Mouse (Mus musculus) stomach, embryonic 15.5 days (tissue): ENCODE data around the gene Dytn. TPM values are rescaled to one million over a fixed set of nuclear protein-coding genes. Genes with fewer than 3 reads are reported as not detected.
"Not testable (repeated sequence)": the region's sequence is repeated elsewhere in the genome, so short reads cannot be mapped to it uniquely, and the experiment has no call there.

Source experiments
- ATAC-seq: fragments of 200-750 bp; cut with Nextera tagmentation; 2 replicates; pipeline ENCODE4 v1.8.0; 2017; ENCODE audit warnings: low read depth, moderate number of reproducible peaks, moderate TSS enrichment; ENCODE audit not compliant: insufficient read depth, low FRiP score
- H3K27ac ChIP-seq: fragments of 300-500 bp; sonication (generic); 2 replicates; pipeline ENCODE4 v1.5.1; 2015; ENCODE audit warnings: mild to moderate bottlenecking, inconsistent platforms
- H3K27me3 ChIP-seq: fragments of 300-500 bp; sonication (generic); replicated peaks from 2 replicates; pipeline ENCODE4 v1.6.1; 2015; ENCODE audit warnings: inconsistent platforms
- H3K36me3 ChIP-seq: fragments of 300-500 bp; sonication (generic); 2 replicates; pipeline ENCODE4 v1.6.1; 2015; ENCODE audit warnings: inconsistent platforms
- H3K4me1 ChIP-seq: fragments of 300-500 bp; sonication (generic); 2 replicates; pipeline ENCODE4 v1.6.1; 2015; ENCODE audit warnings: inconsistent platforms
- H3K4me2 ChIP-seq: fragments of 300-500 bp; sonication (generic); 2 replicates; pipeline ENCODE4 v1.6.1; 2015; ENCODE audit warnings: mild to moderate bottlenecking, inconsistent platforms
- H3K4me3 ChIP-seq: fragments of 300-500 bp; sonication (generic); replicated peaks from 2 replicates; pipeline ENCODE4 v1.5.1; 2015; ENCODE audit warnings: inconsistent platforms
- H3K9ac ChIP-seq: fragments of 300-500 bp; sonication (generic); 2 replicates; pipeline ENCODE4 v1.6.1; 2015; ENCODE audit warnings: inconsistent platforms
- H3K9me3 ChIP-seq: fragments of 300-500 bp; sonication (generic); 2 replicates; pipeline ENCODE4 v1.6.1; 2016; ENCODE audit warnings: inconsistent platforms
- WGBS: fragments of 180-500 bp; shearing (Covaris S2); methylation state at CpG from one replicate; pipeline ENCODE4 v1.1.7; 2015; 5-methylcytosine and 5-hydroxymethylcytosine counted together
- polyA plus RNA-seq: library from polyadenylated mRNA; unstranded; fragments of >200 nt; fragmentation: Nextera tagmentation; extraction: Ambion mirVana; gene quantifications from 2 replicates; pipeline ENCODE4 v1.2.1, GENCODE M21; 2015

Gene Dytn
- polyA plus RNA-seq, 1 experiment from 2014 or later = not detected

DNA sequence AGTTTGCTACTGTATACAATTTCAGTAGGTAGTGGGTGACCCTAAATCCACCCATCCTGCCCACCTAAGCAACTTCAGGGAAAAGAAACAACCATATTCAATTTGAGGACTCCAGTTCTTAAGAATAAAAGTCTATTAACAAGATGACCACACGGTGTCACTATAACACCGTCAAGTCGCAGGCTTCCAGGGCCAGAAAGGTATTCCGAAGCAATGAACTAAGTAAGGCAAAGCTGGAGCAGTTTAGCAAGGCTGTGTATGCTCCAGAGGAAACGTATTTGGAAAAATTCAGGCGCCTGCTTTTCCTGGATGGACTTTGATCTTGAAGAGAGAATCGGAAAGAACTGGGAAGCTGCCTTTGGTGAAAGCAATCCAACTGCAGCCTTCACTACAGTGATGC lies 27.1 kb downstream of the Dytn start:
- Histone ChIP-seq H3K4me2 (no peak overlapping the region), H3K27ac (no peak overlapping the region), H3K4me1 (no peaks in the 10 kb centered on the region), H3K9me3 (no peaks in the 10 kb centered on the region), H3K36me3 (no peaks in the 10 kb centered on the region), H3K9ac (no peak overlapping the region), H3K4me3 (no peak overlapping the region), H3K27me3 (no peaks in the 10 kb centered on the region)
- 2% methylated on average over 7 of the region's 7 CpGs for WGBS
- no peak for ATAC-seq

DNA sequence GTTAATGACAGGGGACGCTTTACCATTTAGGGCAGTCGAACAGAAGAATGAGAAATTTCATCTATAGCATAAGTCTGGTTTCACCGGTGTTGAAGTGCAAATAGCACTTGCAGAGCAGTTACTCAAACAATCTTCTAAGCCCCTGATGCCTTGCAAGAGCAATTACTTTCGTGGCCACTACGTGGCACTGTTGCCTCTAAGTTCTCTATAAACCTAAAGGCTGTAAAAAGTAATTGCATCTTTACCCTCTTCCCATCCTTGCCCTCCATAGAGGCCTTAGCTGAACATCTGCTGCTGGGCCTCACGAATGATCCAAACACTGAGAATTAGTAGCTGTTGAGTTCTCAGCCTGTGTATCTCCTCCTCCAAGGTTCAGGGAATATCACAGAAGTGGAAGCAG lies 28.7 kb downstream of the Dytn start:
- H3K9ac ChIP-seq = no peak overlapping the region
- no peak for ATAC-seq
- H3K4me3 ChIP-seq = no peak overlapping the region
- no peaks in the 10 kb centered on the region for H3K27me3 ChIP-seq
- H3K4me1 ChIP-seq = no peaks in the 10 kb centered on the region
- 11% methylated on average over 6 of the region's 6 CpGs for WGBS
- H3K36me3 ChIP-seq = no peaks in the 10 kb centered on the region
- no peak overlapping the region for H3K4me2 ChIP-seq
- no peaks in the 10 kb centered on the region for H3K9me3 ChIP-seq
- no peak overlapping the region for H3K27ac ChIP-seq

DNA sequence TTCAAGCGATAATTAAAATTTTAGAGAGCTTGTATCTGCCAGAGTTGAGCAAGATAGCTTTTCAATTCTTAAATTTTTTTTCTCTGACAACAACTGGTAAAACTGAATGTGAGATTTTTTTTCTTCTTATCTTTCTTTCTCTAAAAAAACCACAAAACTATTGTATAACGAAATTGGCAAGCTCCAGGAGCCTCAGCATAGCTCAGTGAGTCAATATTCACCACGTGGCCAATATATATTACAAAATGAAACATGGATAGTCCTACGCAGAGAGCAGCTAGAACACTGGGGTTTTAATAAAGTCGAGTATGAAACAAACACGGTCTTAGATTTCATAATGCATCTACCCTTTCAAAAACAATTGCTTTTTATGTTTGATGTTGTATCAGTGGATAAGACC lies 46.8 kb downstream of the Dytn start:
- no peak for ATAC-seq
- no peaks in the 10 kb centered on the region for H3K4me1 ChIP-seq
- H3K4me2 ChIP-seq = no peak overlapping the region
- no peaks in the 10 kb centered on the region for H3K36me3 ChIP-seq
- no peaks in the 10 kb centered on the region for H3K9me3 ChIP-seq
- H3K4me3 ChIP-seq = no peak overlapping the region
- no peaks in the 10 kb centered on the region for H3K27me3 ChIP-seq
- H3K9ac ChIP-seq = no peak overlapping the region
- WGBS = 71% methylated on average over 6 of the region's 6 CpGs
- H3K27ac ChIP-seq = no peak overlapping the region

DNA sequence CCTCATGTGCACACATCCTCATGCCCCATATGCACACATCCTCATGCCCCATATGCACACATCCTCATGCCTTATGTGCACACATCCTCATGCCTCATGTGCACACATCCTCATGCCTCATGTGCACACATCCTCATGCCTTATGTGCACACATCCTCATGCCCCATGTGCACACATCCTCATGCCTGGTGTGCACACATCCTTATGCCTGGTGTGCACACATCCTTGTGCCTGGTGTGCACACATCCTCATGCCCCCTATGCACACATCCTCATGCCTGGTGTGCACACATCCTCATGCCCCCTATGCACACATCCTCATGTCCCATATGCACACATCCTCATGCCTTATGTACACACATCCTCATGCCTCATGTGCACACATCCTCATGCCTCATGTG lies 56.3 kb downstream of the Dytn start:
- H3K36me3 ChIP-seq, H3K4me1 ChIP-seq, H3K9ac ChIP-seq, H3K27me3 ChIP-seq, H3K9me3 ChIP-seq, H3K27ac ChIP-seq, H3K4me3 ChIP-seq, H3K4me2 ChIP-seq, ATAC-seq: not testable (repeated sequence)

DNA sequence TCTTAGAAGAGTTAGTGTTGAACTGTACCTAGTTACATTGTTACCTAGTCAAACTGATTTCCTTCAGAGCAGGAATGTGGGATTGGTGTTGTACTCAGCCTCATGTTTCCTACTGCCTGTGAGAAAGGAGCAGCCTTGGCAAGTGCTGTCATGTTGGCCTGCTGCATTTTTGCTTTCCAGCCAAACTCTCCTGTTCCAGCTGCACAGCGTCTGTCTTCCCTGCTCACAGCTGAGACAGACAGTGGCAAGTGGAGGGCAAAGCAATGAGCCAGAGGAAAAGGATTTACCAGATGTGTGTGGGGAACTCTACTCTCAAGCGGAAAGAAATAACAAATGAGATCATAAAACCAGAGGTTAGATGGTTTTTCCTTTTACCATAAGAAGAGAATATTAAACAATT lies 58.5 kb downstream of the Dytn start:
- no peak for ATAC-seq

GRCm38 (mm10) chr1:63615668-63616067 lies 71.1 kb downstream of the Dytn start, which contains the start of gene Gm39653:
Gene Gm39653 (plus strand): TSS chr1:63615968.
- no peak within 1 kb of the TSS for H3K4me3 ChIP-seq
- 72% methylated on average over 3 of the region's 3 CpGs for WGBS
- H3K27me3 ChIP-seq = no peaks in the 10 kb centered on the region
- no peaks in the 10 kb centered on the region for H3K4me1 ChIP-seq
- no peak within 1 kb of the TSS for H3K27ac ChIP-seq
- H3K4me2 ChIP-seq = no peak within 1 kb of the TSS
- H3K9me3 ChIP-seq = no peaks in the 10 kb centered on the region
- ATAC-seq = no peak
- H3K9ac ChIP-seq = no peak within 1 kb of the TSS
- H3K36me3 ChIP-seq = no peaks in the 10 kb centered on the region

More for the DNA sequence above, 58.5 kb downstream of the Dytn start:
- no peaks in the 10 kb centered on the region for H3K4me1 ChIP-seq
- H3K4me3 ChIP-seq = no peak overlapping the region
- H3K9ac ChIP-seq = no peak overlapping the region
- no peaks in the 10 kb centered on the region for H3K27me3 ChIP-seq
- H3K4me2 ChIP-seq = no peak overlapping the region
- no peaks in the 10 kb centered on the region for H3K36me3 ChIP-seq
- 16% methylated on average over 2 of the region's 2 CpGs for WGBS
- H3K27ac ChIP-seq = no peak overlapping the region
- H3K9me3 ChIP-seq = no peaks in the 10 kb centered on the region

DNA sequence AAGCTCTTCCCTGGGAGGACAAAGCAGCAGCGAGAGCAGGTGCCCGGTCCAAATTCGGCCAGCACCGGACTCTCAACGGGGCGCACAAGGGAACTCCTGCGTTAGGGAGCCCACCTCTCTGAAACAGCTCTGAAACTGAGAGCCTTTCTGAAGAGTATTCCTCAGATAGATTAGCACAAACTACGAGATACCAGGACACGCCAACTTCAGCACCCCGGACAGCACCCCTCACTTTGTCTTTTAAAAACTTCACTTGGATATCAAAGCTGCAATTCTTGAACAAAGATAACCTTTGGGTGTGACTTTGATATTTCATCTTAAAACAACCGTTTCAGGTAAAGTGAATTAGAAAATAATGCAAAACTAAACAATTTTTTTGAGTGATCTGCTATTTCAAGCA lies 72.1 kb downstream of the Dytn start:
- Histone ChIP-seq H3K9me3 (no peaks in the 10 kb centered on the region), H3K36me3 (no peaks in the 10 kb centered on the region), H3K27me3 (no peaks in the 10 kb centered on the region), H3K4me3 (no peak overlapping the region), H3K4me1 (no peaks in the 10 kb centered on the region), H3K4me2 (no peak overlapping the region), H3K27ac (no peak overlapping the region), H3K9ac (no peak overlapping the region)
- no peak for ATAC-seq
- WGBS = 1% methylated on average over 11 of the region's 11 CpGs

GRCm38 (mm10) chr1:63609613-63610012 lies 77.1 kb downstream of the Dytn start:
- H3K9me3 ChIP-seq = no peaks in the 10 kb centered on the region
- H3K36me3 ChIP-seq = no peaks in the 10 kb centered on the region
- no peak overlapping the region for H3K4me3 ChIP-seq
- no peak for ATAC-seq
- H3K27me3 ChIP-seq = no peaks in the 10 kb centered on the region
- no peak overlapping the region for H3K4me2 ChIP-seq
- H3K27ac ChIP-seq = no peak overlapping the region
- 90% methylated on average over 4 of the region's 4 CpGs for WGBS
- no peak overlapping the region for H3K9ac ChIP-seq
- no peaks in the 10 kb centered on the region for H3K4me1 ChIP-seq

GRCm38 (mm10) chr1:63603870-63604500 lies 82.7 kb downstream of the Dytn start:
- no peak for ATAC-seq
- no peak overlapping the region for H3K4me2 ChIP-seq
- WGBS = 15% methylated on average over 3 of the region's 3 CpGs

GRCm38 (mm10) chr1:63586869-63587268 lies 99.9 kb downstream of the Dytn start:
- Histone ChIP-seq H3K4me1 (no peaks in the 10 kb centered on the region), H3K27me3 (no peaks in the 10 kb centered on the region), H3K27ac (no peak overlapping the region), H3K36me3 (no peaks in the 10 kb centered on the region), H3K9ac (no peak overlapping the region), H3K4me3 (no peak overlapping the region), H3K9me3 (no peaks in the 10 kb centered on the region), H3K4me2 (no peak overlapping the region)
- WGBS = 72% methylated on average over 7 of the region's 7 CpGs
- no peak for ATAC-seq

More at GRCm38 (mm10) chr1:63603870-63604500, 82.7 kb downstream of the Dytn start:
- Histone ChIP-seq H3K9me3 (no peaks in the 10 kb centered on the region), H3K36me3 (no peaks in the 10 kb centered on the region), H3K4me1 (no peaks in the 10 kb centered on the region), H3K9ac (no peak overlapping the region), H3K4me3 (no peak overlapping the region), H3K27me3 (no peaks in the 10 kb centered on the region), H3K27ac (no peak overlapping the region)

DNA sequence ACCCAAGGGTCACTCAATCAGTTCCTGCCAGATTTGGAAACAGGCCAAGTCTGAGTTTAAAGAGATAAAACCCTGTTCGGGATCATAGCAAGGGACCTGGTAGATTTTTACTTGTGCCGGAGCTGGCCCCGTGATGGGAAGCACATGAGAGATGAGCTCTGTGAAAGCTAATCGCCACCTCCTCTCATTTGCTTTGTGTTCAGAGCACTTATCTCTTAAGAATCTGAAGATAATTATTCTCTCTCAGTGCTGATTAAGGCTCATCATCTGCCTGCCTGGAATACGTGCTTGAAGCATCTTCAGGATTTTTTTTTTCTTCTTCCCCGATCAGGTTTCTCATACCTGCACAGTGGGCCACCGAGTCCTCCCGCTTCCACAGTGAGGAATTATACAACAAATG lies 107.6 kb downstream of the Dytn start:
- no peak overlapping the region for H3K4me3 ChIP-seq
- ATAC-seq = no peak
- WGBS = 74% methylated on average over 8 of the region's 8 CpGs

DNA sequence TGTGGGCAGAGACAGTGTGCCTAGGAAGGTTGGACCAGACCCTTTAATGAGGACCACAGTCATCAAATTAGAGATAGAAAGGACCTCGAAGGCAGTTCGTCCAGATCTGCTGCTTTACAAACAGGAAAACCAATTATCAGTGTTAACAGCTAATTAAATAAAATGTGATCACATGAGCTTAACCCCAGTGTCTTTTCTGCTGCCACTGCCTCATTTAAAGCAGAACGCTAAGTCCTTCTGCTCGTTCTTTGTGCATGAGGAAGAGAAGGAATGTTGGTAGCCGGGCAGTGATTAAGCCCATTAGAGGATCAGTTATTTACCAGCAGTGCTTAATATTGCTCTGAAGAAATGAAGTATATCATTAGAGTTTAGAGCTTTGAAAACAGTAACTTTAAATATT lies 109.9 kb downstream of the Dytn start:
- Histone ChIP-seq H3K36me3 (no peaks in the 10 kb centered on the region), H3K4me2 (no peak overlapping the region), H3K27me3 (no peaks in the 10 kb centered on the region), H3K9ac (no peak overlapping the region), H3K9me3 (no peaks in the 10 kb centered on the region), H3K4me3 (no peak overlapping the region), H3K4me1 (no peaks in the 10 kb centered on the region), H3K27ac (no peak overlapping the region)
- 64% methylated on average over 5 of the region's 5 CpGs for whole genome bisulfite sequencing
- no peak for ATAC-seq

More for the DNA sequence above, 107.6 kb downstream of the Dytn start:
- H3K27ac ChIP-seq = no peak overlapping the region
- H3K4me2 ChIP-seq = no peak overlapping the region
- no peak overlapping the region for H3K9ac ChIP-seq
- H3K36me3 ChIP-seq = no peaks in the 10 kb centered on the region
- no peaks in the 10 kb centered on the region for H3K9me3 ChIP-seq
- H3K27me3 ChIP-seq = no peaks in the 10 kb centered on the region
- H3K4me1 ChIP-seq = no peaks in the 10 kb centered on the region
